Mouse (Mus musculus) bone marrow, adult 2 months (tissue): ENCODE results near the gene Cotl1. TPM values are rescaled to one million over a fixed set of nuclear protein-coding genes. Genes with fewer than 3 reads are reported as not detected.

Experiments used
- H3K27ac ChIP-seq: fragments of 200-500 bp; 2 replicates; pipeline ENCODE4 v1.5.1; 2012; ENCODE audit warnings: low read depth, mild to moderate bottlenecking, control low read depth, inconsistent platforms, low read length; ENCODE audit not compliant: control insufficient read depth, poor library complexity, insufficient read depth
- H3K4me1 ChIP-seq: fragments of 200-500 bp; 2 replicates; pipeline ENCODE4 v1.6.1; 2011; ENCODE audit warnings: low read length; ENCODE audit not compliant: control insufficient read depth, insufficient read depth
- H3K4me3 ChIP-seq: fragments of 200-500 bp; replicated peaks from 2 replicates; pipeline ENCODE3; 2011; ENCODE audit warnings: mild to moderate bottlenecking, low read depth, low read length, control low read depth; ENCODE audit not compliant: control insufficient read depth
- CTCF ChIP-seq: fragments of 200-500 bp; IDR thresholded peaks from 2 replicates; pipeline ENCODE4 v1.5.1; 2011; ENCODE audit warnings: low read length, control low read depth; ENCODE audit not compliant: control insufficient read depth, insufficient read depth
- POLR2A ChIP-seq: fragments of 200-500 bp; IDR thresholded peaks from 2 replicates; pipeline ENCODE4 v1.6.1; 2011; ENCODE audit warnings: low read depth, mild to moderate bottlenecking, control low read depth, low read length, borderline replicate concordance; ENCODE audit not compliant: control insufficient read depth
- WGBS: fragments of 180-500 bp; shearing (Covaris S2); methylation state at CpG from one replicate; pipeline ENCODE4 v1.1.7; 2018; 5-methylcytosine and 5-hydroxymethylcytosine counted together
- polyA plus RNA-seq: library from polyadenylated mRNA; stranded (reverse); fragments of >200 nt; gene quantifications from 2 replicates; pipeline ENCODE4 v1.2.4, GENCODE M21; 2011; ENCODE audit warnings: low replicate concordance; ENCODE audit not compliant: missing spikeins, insufficient read depth, insufficient read length

Gene Cotl1
- polyA plus RNA-seq = 90.1 and 247 TPM in 2 replicates

DNA sequence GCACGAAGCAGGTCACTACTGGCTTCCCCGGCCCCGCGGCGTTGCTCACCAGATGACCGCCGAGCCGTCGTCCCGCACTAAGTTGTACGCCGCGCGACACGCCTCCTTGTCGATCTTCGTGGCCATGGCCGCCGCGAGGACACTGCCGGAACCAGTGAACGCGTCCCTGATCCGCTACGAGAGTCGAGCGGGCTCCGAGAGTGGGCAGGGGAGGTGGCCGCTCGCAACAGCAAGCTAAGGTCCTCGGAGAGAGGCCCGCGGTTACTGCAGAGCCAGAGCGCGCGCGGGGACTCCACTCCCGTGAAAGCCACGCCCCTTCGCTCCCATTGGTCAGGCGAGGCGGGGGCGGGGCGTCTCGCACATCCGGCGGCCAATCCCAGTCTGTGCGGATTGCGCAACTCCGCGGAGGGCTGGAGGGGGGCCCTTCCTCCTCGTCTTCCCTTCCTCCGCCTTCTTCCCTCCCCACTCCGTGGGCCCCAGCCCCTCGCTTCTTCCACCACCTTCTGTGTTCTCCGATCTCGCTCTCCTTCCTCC lies at the start of gene Cotl1:
Gene Cotl1, minus strand, starts transcription at position 270 of the 534 bp plus-strand sequence.
- TF ChIP-seq POLR2A (peak; percentile 99), CTCF (no peak)
- peaks cover 12% of the 10 kb centered on the region for H3K4me1 ChIP-seq

GRCm38 (mm10) chr8:119888012-119888411 lies 47.7 kb upstream of the Cotl1 start:
- TF ChIP-seq CTCF (no peak), POLR2A (no peak)
- H3K4me1 ChIP-seq = no peaks in the 10 kb centered on the region
- WGBS = 80% methylated on average over 4 of the region's 4 CpGs
- no peak overlapping the region for H3K27ac ChIP-seq
- H3K4me3 ChIP-seq = no peak overlapping the region

More for the DNA sequence above, at the start of gene Cotl1:
- WGBS = 0% methylated on average over 57 of the region's 57 CpGs
- H3K4me3 ChIP-seq = peak within 1 kb of the TSS; percentile 95
- H3K27ac ChIP-seq = peak within 1 kb of the TSS; percentile 88

DNA sequence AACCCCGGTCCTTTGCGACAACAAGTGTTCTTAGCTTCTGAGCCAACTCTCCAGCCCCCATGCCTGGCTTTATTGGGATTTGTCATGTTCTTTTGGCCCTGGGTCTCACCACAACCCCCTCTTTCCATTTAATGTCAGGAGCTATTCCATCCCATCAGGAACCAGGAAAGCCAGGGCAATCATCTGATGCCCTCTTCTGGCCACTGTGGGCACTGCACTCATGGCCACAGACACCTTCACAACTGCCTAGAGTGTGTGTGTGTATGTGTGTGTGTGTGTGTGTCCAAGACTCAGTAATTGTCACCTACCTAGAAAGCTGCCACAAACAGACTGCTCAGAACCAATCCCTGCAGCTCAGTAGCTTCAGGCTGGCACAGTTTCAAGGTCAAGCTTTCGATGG lies 46.8 kb upstream of the Cotl1 start:
- Histone ChIP-seq H3K4me1 (no peaks in the 10 kb centered on the region), H3K27ac (no peak overlapping the region), H3K4me3 (no peak overlapping the region)
- TF ChIP-seq POLR2A (no peak), CTCF (peak; percentile 84)
- 93% methylated on average over 3 of the region's 3 CpGs for WGBS

GRCm38 (mm10) chr8:119885612-119886011 lies 45.3 kb upstream of the Cotl1 start:
- 38% methylated on average over 3 of the region's 3 CpGs for WGBS
- TF ChIP-seq POLR2A = no peak
- TF ChIP-seq CTCF = no peak
- Histone ChIP-seq H3K4me3 (no peak overlapping the region), H3K27ac (no peak overlapping the region), H3K4me1 (no peaks in the 10 kb centered on the region)

DNA sequence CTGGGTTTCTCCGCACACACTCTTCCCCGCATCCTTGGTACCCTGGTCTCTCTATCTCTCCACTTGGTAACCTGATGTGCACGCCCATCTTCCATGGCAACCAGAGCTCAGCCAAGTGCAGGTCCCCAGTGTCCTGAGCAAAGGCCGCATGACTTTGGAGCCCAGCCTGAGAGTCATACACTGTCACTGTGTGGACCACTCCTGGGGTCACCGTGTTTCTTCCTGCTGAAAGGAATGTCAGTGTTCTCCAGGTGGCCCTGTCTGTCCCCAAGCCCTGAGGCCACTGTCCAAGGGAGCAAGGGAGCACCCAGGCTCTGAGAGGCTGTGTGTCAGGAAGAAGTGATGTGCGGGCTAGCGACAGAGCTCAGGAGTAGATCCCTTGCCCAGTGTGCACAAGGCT lies 42.9 kb upstream of the Cotl1 start:
- H3K4me1 ChIP-seq = no peaks in the 10 kb centered on the region
- 88% methylated on average over 7 of the region's 7 CpGs for WGBS
- TF ChIP-seq CTCF (no peak), POLR2A (no peak)
- H3K4me3 ChIP-seq = no peak overlapping the region
- H3K27ac ChIP-seq = no peak overlapping the region

DNA sequence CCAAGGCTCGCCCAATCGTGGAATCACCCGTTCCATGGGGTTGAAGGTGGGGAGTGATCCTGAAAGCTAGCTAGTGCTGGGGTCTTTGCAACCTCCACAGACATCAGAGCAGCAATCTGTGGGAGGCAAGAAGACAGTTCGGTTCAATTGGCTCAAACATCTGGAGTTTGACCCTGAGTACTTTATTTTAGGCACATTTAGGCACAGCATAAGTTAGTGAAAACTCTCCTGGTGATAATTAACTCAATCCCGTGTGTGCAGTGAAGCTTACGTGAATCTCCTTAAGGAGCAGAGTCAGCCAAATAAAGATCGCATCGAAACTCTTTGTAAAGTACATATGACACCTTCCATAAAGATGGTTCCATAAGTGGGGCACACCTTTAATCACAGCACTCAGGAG lies 41.6 kb upstream of the Cotl1 start:
- no peaks in the 10 kb centered on the region for H3K4me1 ChIP-seq
- TF ChIP-seq CTCF (no peak), POLR2A (no peak)
- H3K4me3 ChIP-seq = no peak overlapping the region
- WGBS = 85% methylated on average over 8 of the region's 8 CpGs
- H3K27ac ChIP-seq = no peak overlapping the region

GRCm38 (mm10) chr8:119881301-119881700 lies 41.0 kb upstream of the Cotl1 start:
- TF ChIP-seq CTCF = no peak
- TF ChIP-seq POLR2A = no peak
- Histone ChIP-seq H3K4me1 (no peaks in the 10 kb centered on the region), H3K27ac (no peak overlapping the region), H3K4me3 (no peak overlapping the region)
- 50% methylated on average over 6 of the region's 6 CpGs for WGBS

DNA sequence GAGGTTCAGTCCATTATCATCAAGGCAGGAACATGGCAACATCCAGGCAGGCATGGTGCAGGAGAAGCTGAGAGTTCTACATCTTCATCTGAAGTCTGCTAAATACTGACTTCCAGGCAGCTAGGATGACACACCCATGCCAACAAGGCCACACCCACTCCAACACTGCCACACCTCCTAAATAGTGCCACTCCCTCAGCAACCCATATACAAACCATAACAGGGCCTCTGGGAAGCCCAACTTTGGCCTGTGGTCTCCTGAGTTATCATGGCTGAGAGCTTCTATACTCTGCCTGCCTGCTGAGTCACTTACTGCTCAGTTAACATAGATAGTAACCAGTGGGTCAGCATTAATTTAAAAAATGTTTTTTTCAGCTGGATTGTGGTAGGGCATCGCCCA lies 32.8 kb upstream of the Cotl1 start:
- TF ChIP-seq CTCF (no peak), POLR2A (no peak)
- Histone ChIP-seq H3K4me3 (no peak overlapping the region), H3K4me1 (no peaks in the 10 kb centered on the region), H3K27ac (no peak overlapping the region)
- 74% methylated on average over 1 of the region's 1 CpGs for WGBS

GRCm38 (mm10) chr8:119869616-119870015 lies 29.3 kb upstream of the Cotl1 start:
- Histone ChIP-seq H3K4me3 (no peak overlapping the region), H3K4me1 (peaks cover 2% of the 10 kb centered on the region; the same call in 1 of the 2 replicates), H3K27ac (no peak overlapping the region)
- no peak for TF ChIP-seq POLR2A
- TF ChIP-seq CTCF = no peak
- WGBS = 92% methylated on average over 20 of the region's 20 CpGs
